Mouse (Mus musculus): ENCODE data around the gene Rdx.

Gene Rdx

GRCm38 (mm10) chr9:52047129-52047820, at the start of gene Rdx:
Rdx (plus strand) TSS chr9:52047173.
- in situ Hi-C loops (cut with MboI, MseI) = loop anchor here in 1 of 2 experiments (5.0 kb wide), 1 partner anchor 65 kb away; no protein-coding TSS in a partner anchor

GRCm38 (mm10) chr9:52003501-52003900, 43.5 kb upstream of the Rdx start:
- in situ Hi-C loops (cut with MboI, MseI) = no loop called here

DNA sequence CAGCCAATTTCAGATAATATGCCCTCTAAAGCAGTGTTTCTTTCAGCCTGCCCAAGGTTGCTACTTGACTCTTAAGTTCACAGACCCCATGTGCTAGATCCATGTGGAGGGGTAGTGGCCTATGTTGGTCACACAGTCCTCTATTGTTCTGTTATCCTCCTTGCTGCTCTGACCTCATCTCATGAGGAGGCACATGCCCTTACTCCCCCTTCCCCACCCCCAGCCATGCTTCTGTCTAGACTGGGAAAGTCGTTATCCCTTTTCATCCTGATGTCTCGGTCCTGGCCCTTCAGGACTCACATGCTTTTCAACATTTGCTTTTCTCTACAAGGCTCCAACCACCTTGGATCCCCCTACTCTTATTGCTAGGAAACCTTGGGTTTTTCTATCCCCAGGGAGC, 39.6 kb upstream of the Rdx start:
- in situ Hi-C loops (cut with MboI, MseI) = no loop called here

DNA sequence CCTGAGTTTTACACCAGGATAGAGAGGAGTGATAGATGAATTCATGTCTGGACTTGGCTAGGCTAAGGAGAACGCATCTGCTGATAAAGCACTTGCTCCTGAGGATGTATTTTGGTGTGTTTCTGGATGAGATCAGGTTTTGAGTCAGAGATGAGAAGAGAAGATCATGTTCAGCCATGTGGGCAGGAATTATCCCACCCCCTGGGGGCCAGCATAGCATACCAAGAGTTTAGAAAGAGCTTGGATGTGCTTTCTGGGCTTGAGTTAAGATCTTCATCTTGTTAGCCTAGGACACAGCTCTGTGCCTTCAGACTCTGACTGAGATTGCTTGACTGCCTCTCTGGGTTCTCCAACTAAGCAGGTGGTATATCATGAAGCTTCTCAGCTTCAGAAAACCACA, 38.5 kb upstream of the Rdx start:
- in situ Hi-C loops (cut with MboI, MseI) = no loop called here

DNA sequence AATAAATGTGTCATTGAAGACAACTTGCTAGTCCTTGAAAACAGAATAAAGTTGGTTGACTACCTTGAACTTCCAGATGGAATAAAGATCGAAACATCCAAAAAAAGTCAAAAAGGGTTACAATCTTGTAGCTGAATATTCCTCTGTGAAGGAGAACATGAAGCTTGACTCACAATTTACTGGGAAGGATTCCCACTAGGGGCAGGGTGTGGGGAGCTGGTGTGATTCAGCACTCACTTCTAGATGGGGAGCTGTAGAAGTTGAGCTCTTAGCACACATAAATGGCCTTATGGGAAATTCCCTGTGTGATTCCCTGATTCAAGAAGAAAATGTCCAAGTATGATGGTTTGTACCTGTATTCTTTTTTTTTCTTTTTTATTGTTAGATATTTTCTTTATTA, 34.7 kb upstream of the Rdx start:
- in situ Hi-C loops (cut with MboI, MseI) = no loop called here

- in situ Hi-C loops (cut with MboI, MseI) = no loop called here
These were observed 34.1 kb upstream of the Rdx start for GRCm38 (mm10) chr9:52012781-52013436.

- in situ Hi-C loops (cut with MboI, MseI) = no loop called here
These were observed 33.0 kb upstream of the Rdx start for GRCm38 (mm10) chr9:52013900-52014455.

- in situ Hi-C loops (cut with MboI, MseI) = no loop called here
These were observed 29.9 kb upstream of the Rdx start for GRCm38 (mm10) chr9:52017091-52017490.

DNA sequence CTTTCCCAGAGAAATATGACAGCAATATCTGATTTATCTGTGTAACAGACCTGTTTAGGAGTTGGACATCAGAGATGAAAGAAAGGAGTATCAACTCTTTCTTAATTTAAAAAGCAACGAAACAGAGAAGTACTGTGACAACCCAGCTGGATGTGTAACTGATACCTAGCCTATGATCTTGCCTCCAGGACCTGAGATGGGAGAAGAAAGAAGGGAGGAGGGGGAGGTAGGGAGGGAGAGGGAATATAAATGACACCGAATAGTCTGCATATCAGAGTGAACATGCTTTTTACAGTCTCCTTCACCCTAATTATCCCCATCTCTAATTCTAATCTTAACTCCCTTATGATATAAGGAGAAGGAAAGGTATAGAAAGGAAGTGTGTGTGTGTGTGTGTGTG, 29.1 kb upstream of the Rdx start:
- in situ Hi-C loops (cut with MboI, MseI) = no loop called here

DNA sequence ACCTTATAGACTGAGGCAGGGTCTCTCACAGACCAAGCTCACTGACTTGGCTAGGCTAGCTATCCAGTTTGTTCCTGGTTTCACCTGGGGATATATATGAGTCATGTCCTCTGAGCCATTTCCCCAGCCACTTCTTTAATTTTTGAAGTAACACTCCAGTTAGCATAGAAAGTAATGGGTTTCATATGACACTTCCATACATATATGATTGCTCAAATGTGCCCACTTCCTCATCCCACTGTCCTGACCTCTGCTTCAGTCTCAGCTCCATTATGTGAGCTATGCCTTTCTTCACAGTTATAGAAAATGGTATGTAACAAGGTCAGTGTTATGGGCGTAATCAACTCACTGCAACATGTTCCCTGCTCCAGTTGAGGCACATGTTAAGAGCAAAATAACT, 28.5 kb upstream of the Rdx start:
- in situ Hi-C loops (cut with MboI, MseI) = no loop called here

DNA sequence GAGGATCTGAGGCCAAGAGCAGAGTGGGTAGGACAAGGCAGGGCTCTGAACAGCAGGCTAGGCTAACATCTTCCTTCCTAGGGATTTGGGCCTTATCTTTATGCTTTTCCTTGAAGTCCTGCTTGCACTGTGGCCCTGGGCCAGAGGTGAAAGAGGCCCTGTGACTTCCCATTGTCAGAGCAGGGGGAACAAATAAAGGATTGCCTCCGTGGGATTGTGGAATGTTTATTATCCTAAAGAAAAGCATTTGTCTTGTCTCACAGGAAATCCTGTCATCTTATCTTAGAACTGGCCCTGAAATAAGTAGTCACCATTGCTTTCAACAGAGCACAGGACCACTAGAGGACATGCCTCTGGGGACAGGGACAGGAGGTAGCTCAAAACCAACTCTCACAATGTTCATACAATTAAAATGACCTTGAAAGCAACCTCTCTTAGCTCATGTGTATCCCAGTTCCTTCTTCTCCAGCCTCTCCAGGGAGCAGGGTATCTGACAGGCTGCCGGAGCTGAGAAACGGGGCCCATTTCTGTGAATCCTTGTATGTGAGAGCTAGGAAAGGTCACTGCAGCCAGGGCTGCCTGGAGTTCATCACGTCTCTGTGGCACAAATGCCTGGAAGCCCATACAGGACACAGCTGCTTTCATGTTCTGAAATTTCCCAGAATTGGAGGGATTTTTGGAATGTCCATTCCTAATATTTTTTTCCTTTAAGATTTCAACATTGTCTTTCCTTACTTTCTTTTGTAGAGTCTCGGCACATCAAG, 19.5 kb upstream of the Rdx start:
- in situ Hi-C loops (cut with MboI, MseI) = no loop called here

- in situ Hi-C loops (cut with MboI, MseI) = no loop called here
These were observed 18.2 kb upstream of the Rdx start for GRCm38 (mm10) chr9:52028521-52029405.

- in situ Hi-C loops (cut with MboI, MseI) = no loop called here
These were observed 15.5 kb upstream of the Rdx start for GRCm38 (mm10) chr9:52031501-52031900.

DNA sequence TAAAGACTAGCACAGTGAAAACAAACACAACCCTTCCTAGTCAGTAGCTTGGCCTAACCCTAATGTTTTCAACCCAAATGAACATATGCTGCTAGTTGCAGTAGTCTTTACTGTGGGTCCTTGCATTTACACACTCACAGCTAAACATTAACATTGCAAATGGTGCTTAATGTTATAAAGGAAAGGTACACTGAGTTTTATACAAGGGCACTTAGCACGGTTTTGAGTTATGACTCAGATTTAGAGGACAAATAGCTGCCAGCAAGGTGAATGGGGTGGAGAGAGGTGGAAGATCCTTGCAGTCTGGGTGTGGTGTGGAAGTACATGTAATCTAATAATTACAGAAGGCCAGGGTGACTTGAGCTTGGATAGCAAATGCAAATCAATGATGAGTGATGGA, 9.5 kb upstream of the Rdx start:
- in situ Hi-C loops (cut with MboI, MseI) = no loop called here

DNA sequence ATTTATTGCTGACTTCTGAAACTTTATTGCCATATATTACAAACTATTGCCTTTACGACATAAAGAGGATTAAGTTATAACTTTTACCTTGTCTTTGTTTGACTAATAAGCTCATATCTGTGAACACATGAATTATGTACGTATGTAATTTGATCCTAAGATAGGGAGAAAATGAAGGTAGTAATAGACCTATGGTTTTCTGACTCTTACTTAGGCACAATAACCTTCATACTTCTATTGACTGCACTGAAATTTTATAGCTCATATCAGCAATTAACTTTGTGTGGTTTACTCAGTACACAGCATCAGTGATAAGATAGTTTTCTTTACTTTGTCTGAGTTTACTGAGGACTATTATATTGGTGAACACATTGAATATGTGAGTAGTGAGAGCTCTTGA, 5.3 kb upstream of the Rdx start:
- in situ Hi-C loops (cut with MboI, MseI) = no loop called here

GRCm38 (mm10) chr9:52046686-52047085, 287 bp upstream of the Rdx start:
- in situ Hi-C loops (cut with MboI, MseI) = loop anchor here in 1 of 2 experiments (5.0 kb wide), 1 partner anchor 64 kb away; no protein-coding TSS in a partner anchor

- in situ Hi-C loops (cut with MboI, MseI) = loop anchor here in 1 of 2 experiments (5.0 kb wide), 1 partner anchor 66 kb away; no protein-coding TSS in a partner anchor
These were observed 1.1 kb downstream of the Rdx start for GRCm38 (mm10) chr9:52047821-52048649.

GRCm38 (mm10) chr9:52048650-52049081, 1.7 kb downstream of the Rdx start:
- in situ Hi-C loops (cut with MboI, MseI) = loop anchor here in 1 of 2 experiments (5.0 kb wide), 1 partner anchor 66 kb away; no protein-coding TSS in a partner anchor

DNA sequence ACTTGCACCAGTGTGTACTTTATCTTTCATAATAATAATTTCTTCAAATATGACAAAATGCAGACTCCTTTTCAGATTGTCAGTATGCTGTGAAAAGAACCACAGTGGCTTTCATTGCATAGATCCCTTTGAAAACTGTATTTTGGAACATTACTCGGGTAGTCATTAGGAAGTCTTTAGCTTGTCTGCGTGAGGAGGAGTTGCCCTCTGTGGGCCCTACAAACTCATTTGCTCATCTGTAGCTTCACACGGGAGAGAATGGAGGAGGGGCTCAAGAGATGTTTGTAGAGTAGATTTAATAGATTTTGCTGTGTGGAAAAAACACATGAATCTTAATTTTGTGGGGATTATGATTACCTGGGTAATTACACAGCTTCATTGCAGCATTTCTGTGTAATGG, 2.6 kb downstream of the Rdx start:
- in situ Hi-C loops (cut with MboI, MseI) = loop anchor here in 1 of 2 experiments (5.0 kb wide), 1 partner anchor 67 kb away; no protein-coding TSS in a partner anchor

- in situ Hi-C loops (cut with MboI, MseI) = no loop called here
These were observed 3.4 kb downstream of the Rdx start for GRCm38 (mm10) chr9:52050361-52050760.
